Mouse (Mus musculus): ENCODE measurements around the gene Larp1b.
"Not testable (repeated sequence)": the region's sequence is repeated elsewhere in the genome, so short reads cannot be mapped to it uniquely, and the experiment has no call there.

Larp1b gene

GRCm38 (mm10) chr3:40949170-40949902, at the start of gene Larp1b:
Gene Larp1b (plus strand): TSS chr3:40949828.
- peak; percentile 100 for DNase-seq

DNA sequence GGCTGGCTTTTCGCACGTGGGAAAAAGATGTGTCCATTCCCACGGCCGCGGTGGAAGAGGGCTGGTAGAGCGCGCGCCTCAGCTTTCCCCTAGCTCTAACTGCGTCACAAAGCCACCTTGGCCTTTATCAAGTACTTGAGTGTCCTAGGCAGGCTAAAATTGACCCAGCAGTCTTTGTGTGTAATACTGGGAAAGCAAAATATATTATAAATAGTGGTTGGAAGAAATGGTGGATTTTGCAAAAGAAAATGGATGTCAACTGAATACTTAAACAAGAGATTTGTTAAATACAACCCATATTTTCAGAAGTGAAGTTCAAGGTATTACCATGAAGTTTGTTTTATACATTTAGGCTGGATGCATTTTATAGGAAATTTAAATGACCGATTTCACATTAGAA, 47.2 kb upstream of the Larp1b start, which contains the start of gene 1700034I23Rik:
Gene 1700034I23Rik, minus strand, starts transcription at position 101 of the 400 bp plus-strand sequence.
- DNase-seq: not testable (repeated sequence)

DNA sequence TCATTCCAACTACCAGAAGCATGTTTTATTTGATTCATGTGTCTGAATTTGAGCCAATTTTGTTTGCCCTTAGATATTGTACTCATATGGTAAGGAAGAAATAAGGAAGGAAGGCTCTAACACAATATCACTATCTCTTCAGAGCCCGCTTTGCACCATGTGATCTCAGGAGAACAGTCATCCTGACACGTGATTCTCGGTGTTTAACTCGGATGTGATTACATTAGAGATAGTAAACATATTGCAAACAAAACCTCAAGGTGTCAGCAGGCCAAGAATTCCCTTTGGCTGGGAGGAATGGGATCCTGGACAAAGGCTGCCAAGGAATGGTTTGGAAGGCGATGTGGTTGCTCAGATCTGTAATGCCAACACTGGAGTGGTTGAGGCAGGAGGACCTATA, 11.4 kb upstream of the Larp1b start:
- no peak for DNase-seq

- DNase-seq: no peak
These were observed 11.0 kb upstream of the Larp1b start for GRCm38 (mm10) chr3:40938592-40938991.

GRCm38 (mm10) chr3:40939019-40939418, 10.6 kb upstream of the Larp1b start:
- DNase-seq: no peak

DNA sequence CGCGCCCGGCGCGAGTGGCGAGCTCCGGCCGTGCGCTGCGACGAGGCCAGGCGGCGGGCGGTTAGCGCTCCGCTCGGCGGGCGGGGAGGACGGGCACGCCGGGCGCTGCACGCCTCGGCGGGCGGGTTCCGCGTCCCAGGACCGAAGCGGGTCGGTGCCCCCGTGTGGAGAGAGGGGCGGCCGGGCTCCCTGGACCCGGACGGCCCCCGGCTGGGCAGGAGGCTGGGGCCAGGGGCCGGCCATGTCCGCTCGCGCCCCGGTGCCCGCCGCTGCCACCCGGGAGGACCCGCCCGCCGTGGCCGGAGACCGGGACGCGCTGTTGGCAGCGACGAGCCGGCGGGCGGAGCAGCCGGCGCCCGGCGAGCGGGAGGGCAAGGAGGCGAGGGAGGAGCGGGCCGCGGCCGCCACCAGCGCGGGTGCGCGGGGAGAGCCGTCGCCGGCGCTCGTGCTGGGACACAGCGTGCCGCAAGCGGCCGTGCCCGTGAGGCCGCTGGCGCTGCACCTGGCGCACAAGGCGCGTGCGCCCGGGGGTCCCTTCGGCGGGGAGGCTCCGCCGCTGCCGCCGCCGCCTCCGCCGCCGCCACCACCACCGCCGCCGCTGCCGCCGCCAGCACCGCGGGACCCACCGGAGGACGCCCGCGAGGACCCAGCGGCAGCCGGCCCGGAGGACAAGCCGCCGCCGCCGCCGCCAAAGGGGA, 424 bp downstream of the Larp1b start:
- DNase-seq: peak; percentile 23 to 72

- DNase-seq: peak; percentile 79 to 81
These were observed 1.1 kb downstream of the Larp1b start for GRCm38 (mm10) chr3:40950601-40951201.

- DNase-seq: no peak
These were observed 1.7 kb downstream of the Larp1b start for GRCm38 (mm10) chr3:40951365-40951764.

- DNase-seq: peak; percentile 32 to 50
These were observed 3.0 kb downstream of the Larp1b start for GRCm38 (mm10) chr3:40952606-40953005.

DNA sequence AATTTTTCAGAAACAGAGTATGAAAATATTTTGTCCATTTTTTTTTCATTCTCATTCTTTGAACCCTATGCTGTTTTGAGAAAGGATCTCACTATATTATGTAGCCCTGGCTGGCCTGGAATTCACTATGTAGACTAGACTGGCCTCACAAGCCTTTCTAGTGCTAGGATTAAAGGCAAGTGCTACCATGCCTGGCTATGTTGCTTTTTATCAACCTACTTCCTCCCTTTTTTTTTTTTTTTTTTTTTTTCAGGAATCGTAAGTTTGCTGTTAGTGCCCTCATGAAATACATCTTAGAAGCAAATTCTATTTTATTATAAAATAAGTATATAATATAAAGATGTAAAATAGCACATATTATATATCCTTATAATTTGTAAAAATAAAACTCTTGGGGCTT, 5.2 kb downstream of the Larp1b start:
- DNase-seq: no peak

- no peak for DNase-seq
These were observed 9.2 kb downstream of the Larp1b start for GRCm38 (mm10) chr3:40958831-40959230.

DNA sequence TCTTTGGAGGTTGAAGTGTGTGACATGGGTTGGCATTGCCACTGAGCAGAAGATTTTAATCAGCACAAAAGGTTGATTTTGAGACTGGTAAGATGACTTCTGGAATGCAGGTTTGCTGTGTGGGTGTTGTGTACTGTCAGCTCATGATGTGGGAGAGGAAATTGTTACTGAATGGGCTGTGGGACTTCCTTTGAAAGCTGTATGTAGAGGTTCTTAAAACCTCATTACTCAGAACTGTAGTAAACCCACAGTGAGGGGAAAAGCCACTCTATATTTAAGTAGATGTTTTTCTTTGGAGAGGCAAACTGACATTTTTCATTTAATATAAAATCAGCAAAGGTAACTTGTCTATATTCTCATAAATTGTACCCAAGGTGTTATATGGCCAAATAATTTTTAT, 31.1 kb downstream of the Larp1b start:
- no peak for DNase-seq

DNA sequence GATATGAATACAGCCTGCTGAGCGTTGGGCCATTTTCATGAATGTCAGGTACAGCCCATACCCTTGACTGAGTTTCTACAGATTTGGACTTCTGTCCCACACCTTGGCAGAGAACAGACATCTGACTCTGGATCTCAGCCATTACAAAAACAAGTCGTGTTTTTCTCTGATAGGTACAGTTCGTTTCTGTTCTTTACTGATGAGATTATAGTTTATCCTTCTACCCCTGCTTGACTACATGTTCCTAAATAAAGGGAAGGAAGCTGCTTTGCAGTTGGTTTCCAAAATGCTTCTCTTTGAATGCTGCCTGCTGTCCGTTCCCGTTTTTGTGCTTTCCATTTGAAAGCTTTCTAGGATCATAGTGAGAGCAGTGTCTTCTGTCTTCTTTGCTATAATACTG, 37.9 kb downstream of the Larp1b start:
- DNase-seq: no peak

GRCm38 (mm10) chr3:40988722-40989121, 39.1 kb downstream of the Larp1b start:
- DNase-seq: no peak

DNA sequence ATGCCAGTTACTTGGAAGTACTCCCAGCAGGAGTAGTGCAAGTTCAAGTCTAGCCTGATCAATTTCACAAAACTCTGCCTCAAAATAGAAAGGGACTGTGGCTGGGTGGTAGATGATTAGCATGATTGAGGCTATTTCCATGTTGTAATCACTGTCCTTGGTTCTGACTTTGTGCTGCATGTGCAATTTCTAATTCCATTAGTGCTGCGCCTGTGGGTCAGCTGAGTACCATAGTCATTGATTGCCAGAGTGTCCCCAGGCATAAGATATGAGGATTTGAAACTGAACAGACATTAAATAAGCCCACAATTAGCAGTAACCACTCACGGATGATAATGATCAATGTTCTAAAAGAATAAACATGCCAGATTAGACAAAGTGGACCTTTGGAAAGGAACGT, 41.9 kb downstream of the Larp1b start:
- DNase-seq: peak in 1 of 2 experiments; percentile 26

GRCm38 (mm10) chr3:40995161-40995560, 45.5 kb downstream of the Larp1b start:
- DNase-seq: no peak

GRCm38 (mm10) chr3:41009315-41009714, 59.7 kb downstream of the Larp1b start:
- peak in 1 of 2 experiments; percentile 19 for DNase-seq

DNA sequence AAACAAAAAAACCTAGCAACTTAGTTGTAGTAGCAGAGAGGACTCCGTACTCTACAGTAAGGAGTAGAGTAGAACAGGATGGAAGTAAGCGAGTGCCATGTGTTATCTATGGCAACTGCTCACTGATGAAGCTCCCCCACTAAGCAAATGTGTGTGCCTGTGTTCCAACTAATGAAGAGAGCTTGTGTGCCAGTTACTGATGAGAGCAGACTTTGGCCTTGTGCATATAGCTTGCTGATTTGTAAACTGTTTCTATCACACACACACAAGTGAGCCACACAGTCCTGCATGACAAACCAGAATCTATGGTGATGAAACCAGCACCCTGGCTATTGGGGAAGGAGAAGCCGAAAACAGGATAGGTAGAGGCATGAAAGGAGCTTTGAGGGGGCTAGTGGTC, 60.4 kb downstream of the Larp1b start:
- no peak for DNase-seq

GRCm38 (mm10) chr3:41010701-41011100, 61.1 kb downstream of the Larp1b start:
- DNase-seq: peak; percentile 7 to 23

GRCm38 (mm10) chr3:41012451-41012850, 62.8 kb downstream of the Larp1b start:
- DNase-seq: no peak

DNA sequence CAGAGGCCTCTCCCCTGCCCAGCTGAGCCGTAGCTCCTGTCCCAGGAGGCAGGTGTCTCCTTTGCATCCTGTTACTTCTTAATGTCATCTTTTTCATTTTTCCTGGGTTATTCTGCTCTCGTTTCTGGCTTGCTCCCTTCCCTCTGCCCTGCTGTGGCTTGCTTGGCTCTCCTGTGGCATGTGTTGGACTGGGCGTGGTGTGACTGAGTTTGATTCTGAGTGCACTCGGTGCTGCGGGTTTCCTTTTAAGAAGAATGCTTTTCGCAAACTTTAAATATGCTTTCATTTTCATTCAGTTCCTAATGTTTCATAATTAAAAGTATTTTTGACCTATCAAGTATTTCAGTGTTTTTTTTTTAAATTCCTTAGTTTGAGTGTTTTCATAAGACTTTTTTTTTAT, 65.3 kb downstream of the Larp1b start:
- no peak for DNase-seq

- DNase-seq: peak; percentile 20 to 28
These were observed 68.5 kb downstream of the Larp1b start for GRCm38 (mm10) chr3:41018022-41018608.

DNA sequence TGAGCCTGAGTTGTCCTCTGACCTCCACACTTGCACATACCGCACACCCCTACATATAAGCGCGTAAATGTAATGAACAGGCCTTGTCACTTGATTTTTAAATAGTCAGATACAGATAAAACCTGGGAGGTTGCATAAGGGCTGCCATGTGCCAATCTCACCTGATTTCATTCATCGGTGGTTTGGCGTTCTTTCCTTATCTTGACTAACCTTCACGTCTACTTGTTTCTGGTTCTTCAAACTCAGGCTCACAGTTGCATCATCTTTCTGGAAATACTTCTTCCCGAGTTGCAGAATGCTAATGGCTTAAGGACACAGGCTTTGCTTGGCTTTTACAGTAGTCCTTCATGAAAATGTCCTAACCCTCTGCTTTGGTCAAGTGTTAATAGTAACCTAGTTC, 71.1 kb downstream of the Larp1b start:
- DNase-seq: no peak

Measured in kidney, postnatal 36 days (tissue).